Mouse (Mus musculus) small intestine, adult 2 months (tissue): ENCODE data around the gene Fbxo3.
"Not testable (repeated sequence)": the region's sequence is repeated elsewhere in the genome, so short reads cannot be mapped to it uniquely, and the experiment has no call there.

Experiments
- CTCF ChIP-seq: fragments of 200-500 bp; IDR thresholded peaks from 2 replicates; pipeline ENCODE4 v1.5.1; 2012; ENCODE audit warnings: low read depth, mild to moderate bottlenecking, control low read depth, inconsistent platforms, low read length, moderate library complexity, mixed read lengths; ENCODE audit not compliant: insufficient replicate concordance, insufficient read length; ENCODE audit errors: extremely low read depth
- POLR2A ChIP-seq: fragments of 200-500 bp; IDR thresholded peaks from 2 replicates; pipeline ENCODE4 v1.6.1; 2012; ENCODE audit warnings: low read depth, mild to moderate bottlenecking, control low read depth, inconsistent platforms, low read length, moderate library complexity

- TF ChIP-seq POLR2A, CTCF: not testable (repeated sequence)
These were observed 38.0 kb downstream of the Fbxo3 start, which contains the start of gene Gm10912 for GRCm38 (mm10) chr2:104065526-104065925.
